Mouse (Mus musculus): ENCODE results near the gene Rpa1. TPM values are rescaled to one million over a fixed set of nuclear protein-coding genes. Genes with fewer than 3 reads are reported as not detected.
A peak's percentile ranks its signal among the peaks of the same experiment; 100 is the strongest.
"Not testable (repeated sequence)": the region's sequence is repeated elsewhere in the genome, so short reads cannot be mapped to it uniquely, and the experiment has no call there.

Rpa1 gene
- polyA plus RNA-seq (2015; fragmentation: Nextera tagmentation; extraction: Ambion mirVana) = 32.1 and 34.4 TPM in 2 replicates

DNA sequence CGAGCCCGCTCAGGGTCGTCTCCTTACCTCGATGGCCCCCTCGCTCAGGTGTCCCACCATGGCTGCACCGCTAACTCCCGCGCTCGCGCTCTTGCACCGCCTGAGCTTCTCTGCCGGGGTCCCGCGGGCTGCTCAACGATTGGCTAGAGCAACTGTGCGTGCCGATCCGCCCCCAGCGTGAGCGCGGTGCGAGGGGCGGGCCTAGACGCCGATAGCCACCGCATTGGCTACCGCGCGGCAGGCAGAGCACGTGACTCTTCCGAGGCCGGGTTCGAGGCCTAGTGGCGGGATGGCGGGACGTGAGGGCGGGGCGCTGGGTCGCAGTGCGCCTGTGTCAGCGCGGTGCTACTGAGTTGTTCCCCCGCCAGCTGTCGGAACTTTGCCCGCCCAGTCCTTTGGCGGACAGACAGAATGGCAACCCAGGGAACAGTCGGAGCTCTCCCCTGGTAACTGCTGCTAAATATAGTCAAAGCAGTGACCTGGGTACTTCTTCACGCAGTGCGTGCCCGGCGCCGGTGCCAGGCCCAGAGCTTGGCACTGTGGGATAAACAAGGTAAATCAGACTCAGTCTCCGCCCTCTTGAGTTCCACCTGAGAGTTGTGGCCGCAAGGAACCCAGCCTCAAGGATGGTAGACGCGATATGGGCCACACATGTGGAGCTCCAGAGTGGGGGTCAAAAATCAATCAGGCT is at the start of gene Rpa1, which contains the start of gene Smyd4:
Gene Rpa1, minus strand, starts transcription at position 126 of the 691 bp plus-strand sequence.
Gene Smyd4, plus strand, starts transcription at position 235 of the 691 bp plus-strand sequence.
- Histone ChIP-seq H3K4me2 (replicated peaks; ENCODE audit: low read depth) (peak within 1 kb of the TSS; percentile 89), H3K27me3 (replicated peaks; ENCODE audit: control insufficient read depth, insufficient read depth, low read length) (no peaks in the 10 kb centered on the region), H3K9me3 (ENCODE audit: control insufficient read depth) (no peaks in the 10 kb centered on the region), H3K36me3 (ENCODE audit: control insufficient read depth, insufficient read depth) (no peaks in the 10 kb centered on the region), H3K4me1 (replicated peaks; ENCODE audit: control insufficient read depth, insufficient read depth, low read length) (no peaks in the 10 kb centered on the region), H3K4me3 (ENCODE audit: low read depth, low read length) (peak within 1 kb of the TSS; percentile 76), H3K9ac (ENCODE audit: low read depth, low read length) (peak within 1 kb of the TSS; percentile 66), H3K27ac (ENCODE audit: low read depth, low read length) (peak within 1 kb of the TSS; percentile 46; the same call in 1 of the 2 replicates)
- ATAC-seq = peak; percentile 99
- WGBS = under 1% methylated on average over 55 of the region's 56 CpGs
- peak; percentile 14 for TF ChIP-seq CTCF (IDR thresholded peaks at IDR 0.05; ENCODE audit: low read depth)

GRCm38 (mm10) chr11:75397452-75397851 is 49.3 kb upstream of the Rpa1 start:
- H3K27ac ChIP-seq (ENCODE audit: low read depth, low read length) = no peak overlapping the region
- ATAC-seq = no peak
- H3K9ac ChIP-seq (ENCODE audit: low read depth, low read length) = no peak overlapping the region
- WGBS = 79% methylated on average over 7 of the region's 7 CpGs
- no peaks in the 10 kb centered on the region for H3K9me3 ChIP-seq (ENCODE audit: control insufficient read depth)
- H3K4me1 ChIP-seq (replicated peaks; ENCODE audit: control insufficient read depth, insufficient read depth, low read length) = no peaks in the 10 kb centered on the region
- no peaks in the 10 kb centered on the region for H3K27me3 ChIP-seq (replicated peaks; ENCODE audit: control insufficient read depth, insufficient read depth, low read length)
- no peak overlapping the region for H3K4me2 ChIP-seq (replicated peaks; ENCODE audit: low read depth)
- H3K4me3 ChIP-seq (ENCODE audit: low read depth, low read length) = no peak overlapping the region
- no peaks in the 10 kb centered on the region for H3K36me3 ChIP-seq (ENCODE audit: control insufficient read depth, insufficient read depth)
- TF ChIP-seq CTCF (IDR thresholded peaks at IDR 0.05; ENCODE audit: low read depth) = no peak

DNA sequence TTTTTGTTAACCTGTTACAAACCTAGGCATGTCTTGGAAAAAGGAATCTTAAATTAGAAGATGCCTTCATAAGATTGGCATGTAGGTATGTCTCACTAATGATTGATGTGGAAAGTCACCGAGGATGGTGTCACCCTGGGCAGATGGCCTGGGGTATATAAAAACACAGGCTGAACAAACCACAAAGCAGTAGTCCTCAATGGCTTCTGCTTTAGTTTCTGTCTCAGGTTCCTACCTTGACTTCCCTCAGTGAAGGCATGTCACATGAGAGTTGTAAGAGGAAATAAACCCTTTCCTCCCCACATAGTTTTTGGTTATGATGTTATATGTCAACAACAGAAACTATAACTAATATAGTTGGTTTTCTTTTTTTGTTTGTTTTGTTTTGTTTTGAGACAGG is 47.5 kb upstream of the Rpa1 start:
- no peak for ATAC-seq
- 83% methylated on average over 1 of the region's 1 CpGs for WGBS
- Histone ChIP-seq H3K9ac (ENCODE audit: low read depth, low read length) (no peak overlapping the region), H3K4me3 (ENCODE audit: low read depth, low read length) (no peak overlapping the region), H3K4me2 (replicated peaks; ENCODE audit: low read depth) (no peak overlapping the region), H3K36me3 (ENCODE audit: control insufficient read depth, insufficient read depth) (no peaks in the 10 kb centered on the region), H3K9me3 (ENCODE audit: control insufficient read depth) (no peaks in the 10 kb centered on the region), H3K27ac (ENCODE audit: low read depth, low read length) (no peak overlapping the region), H3K27me3 (replicated peaks; ENCODE audit: control insufficient read depth, insufficient read depth, low read length) (no peaks in the 10 kb centered on the region), H3K4me1 (replicated peaks; ENCODE audit: control insufficient read depth, insufficient read depth, low read length) (no peaks in the 10 kb centered on the region)
- no peak for TF ChIP-seq CTCF (IDR thresholded peaks at IDR 0.05; ENCODE audit: low read depth)

- WGBS = 41% methylated on average over 3 of the region's 3 CpGs
- H3K4me3 ChIP-seq (ENCODE audit: low read depth, low read length); ATAC-seq; H3K9ac ChIP-seq (ENCODE audit: low read depth, low read length); H3K9me3 ChIP-seq (ENCODE audit: control insufficient read depth); H3K4me1 ChIP-seq (replicated peaks; ENCODE audit: control insufficient read depth, insufficient read depth, low read length); H3K4me2 ChIP-seq (replicated peaks; ENCODE audit: low read depth); H3K27me3 ChIP-seq (replicated peaks; ENCODE audit: control insufficient read depth, insufficient read depth, low read length); H3K27ac ChIP-seq (ENCODE audit: low read depth, low read length); H3K36me3 ChIP-seq (ENCODE audit: control insufficient read depth, insufficient read depth): not testable (repeated sequence)
Measured at GRCm38 (mm10) chr11:75383529-75383928, 35.4 kb upstream of the Rpa1 start.

DNA sequence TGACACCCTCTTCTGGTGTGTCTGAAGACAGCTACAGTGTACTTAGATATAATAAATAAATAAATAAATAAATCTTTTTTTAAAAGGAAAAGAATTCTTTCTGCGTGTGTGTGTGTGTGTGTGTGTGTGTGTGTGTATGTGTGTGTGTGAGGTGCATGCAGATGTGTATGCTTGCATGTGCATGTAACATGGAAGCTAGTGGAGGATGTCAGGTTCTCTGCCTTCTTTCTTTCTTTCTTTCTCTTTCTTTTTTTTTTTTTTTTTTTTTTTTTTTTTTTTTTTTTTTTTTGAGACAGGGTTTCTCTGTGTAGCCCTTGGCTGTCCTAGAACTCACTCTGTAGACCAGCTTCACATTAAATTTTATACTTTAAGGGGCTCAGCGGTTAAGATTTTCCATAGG is 30.7 kb upstream of the Rpa1 start:
- WGBS = 90% methylated on average over 2 of the region's 2 CpGs
- not testable (repeated sequence) for H3K9ac ChIP-seq (ENCODE audit: low read depth, low read length); H3K27me3 ChIP-seq (replicated peaks; ENCODE audit: control insufficient read depth, insufficient read depth, low read length); ATAC-seq; H3K4me2 ChIP-seq (replicated peaks; ENCODE audit: low read depth); H3K27ac ChIP-seq (ENCODE audit: low read depth, low read length); H3K36me3 ChIP-seq (ENCODE audit: control insufficient read depth, insufficient read depth); H3K4me3 ChIP-seq (ENCODE audit: low read depth, low read length); H3K4me1 ChIP-seq (replicated peaks; ENCODE audit: control insufficient read depth, insufficient read depth, low read length); H3K9me3 ChIP-seq (ENCODE audit: control insufficient read depth)

DNA sequence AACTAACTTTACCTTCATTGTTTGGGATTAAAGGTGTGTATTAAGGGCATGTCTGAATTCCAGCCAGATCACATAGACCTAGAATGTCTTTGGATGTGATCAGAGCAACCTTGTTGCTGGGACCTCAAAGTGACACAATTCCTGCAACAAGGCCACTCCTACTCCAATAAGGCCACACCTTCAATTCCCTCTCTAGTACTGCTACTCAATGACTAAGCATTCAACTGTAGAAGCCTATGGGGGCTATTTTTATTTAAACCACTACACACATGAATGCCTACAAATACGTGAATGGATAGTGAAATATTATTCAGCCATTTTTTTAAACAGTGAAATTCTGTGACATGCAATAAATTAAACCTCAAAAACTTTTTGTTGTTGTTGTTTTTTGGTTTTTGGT is 29.0 kb upstream of the Rpa1 start:
- no peaks in the 10 kb centered on the region for H3K4me1 ChIP-seq (replicated peaks; ENCODE audit: control insufficient read depth, insufficient read depth, low read length)
- H3K27me3 ChIP-seq (replicated peaks; ENCODE audit: control insufficient read depth, insufficient read depth, low read length) = no peaks in the 10 kb centered on the region
- H3K4me3 ChIP-seq (ENCODE audit: low read depth, low read length) = no peak overlapping the region
- no peak overlapping the region for H3K4me2 ChIP-seq (replicated peaks; ENCODE audit: low read depth)
- no peaks in the 10 kb centered on the region for H3K9me3 ChIP-seq (ENCODE audit: control insufficient read depth)
- 90% methylated on average over 1 of the region's 1 CpGs for WGBS
- ATAC-seq = no peak
- no peak for TF ChIP-seq CTCF (IDR thresholded peaks at IDR 0.05; ENCODE audit: low read depth)
- H3K36me3 ChIP-seq (ENCODE audit: control insufficient read depth, insufficient read depth) = no peaks in the 10 kb centered on the region; the same call in 1 of the 2 replicates
- no peak overlapping the region for H3K27ac ChIP-seq (ENCODE audit: low read depth, low read length)
- no peak overlapping the region for H3K9ac ChIP-seq (ENCODE audit: low read depth, low read length)

All from intestine, postnatal 0 days (tissue).